In genomic region chr11:82861558-82861957, GRCm38 (mm10) we compare ENCODE assay signal across 20 mouse cellular contexts. TPM values are rescaled to one million over a fixed set of nuclear protein-coding genes. Genes with fewer than 3 reads are reported as not detected.
DNase-seq lines count a peak whose midpoint lies in the region; ATAC-seq and TF ChIP-seq lines count a peak whose summit lies in the region.
"Had no signal": no experiment of that assay in that cellular context is flagged by ENCODE, and none has a peak within 500 bp of the region (broad histone marks: within the 10 kb centered on the region; RNA-seq: fewer than 3 reads in every experiment).

No protein-coding gene starts in this region.

- H3K27ac ChIP-seq in liver, adult 2 months (replicated peaks; ENCODE audit: insufficient read depth, low read depth, low read length): no peak overlapping the region; the same call in 1 of the 2 replicates
- no peak overlapping the region for H3K27ac ChIP-seq in intestine, embryonic 16.5 days (ENCODE audit: low read length)
- H3K27ac ChIP-seq in stomach, embryonic 15.5 days: peak overlapping the region; percentile 14; the same call in 1 of the 2 replicates
- H3K27ac ChIP-seq: midbrain, embryonic 12.5 days had no signal

- DNase-seq in gastrocnemius, adult 18-20 months (ENCODE audit: low spot score): peak; percentile 30
- DNase-seq in gastrocnemius, postnatal 36 days: no peak
- DNase-seq in liver, adult 2 months (ENCODE audit: extremely low read depth, low read depth, low spot score): peak; percentile 70
- DNase-seq in liver: no peak
- DNase-seq in ovary, postnatal 14 days (ENCODE audit: low spot score): no peak
- DNase-seq: cerebellum, adult 11 months; cerebellum, postnatal 36 days; kidney, postnatal 4 days; layer of hippocampus, postnatal 36 days; left cerebral cortex, postnatal 4 days; lung, postnatal 14 days; right cerebral cortex, adult 18-20 months had no signal

- peaks cover 26% of the 10 kb centered on the region for H3K4me1 ChIP-seq in liver, adult 2 months (ENCODE audit: control insufficient read depth, insufficient read depth, low read length)
- no peaks in the 10 kb centered on the region for H3K4me1 ChIP-seq in intestine, embryonic 16.5 days (ENCODE audit: control insufficient read depth, insufficient read depth, low read length)
- H3K4me1 ChIP-seq in stomach, embryonic 15.5 days: peaks cover 6% of the 10 kb centered on the region; the same call in 1 of the 2 replicates

- no peaks in the 10 kb centered on the region for H3K9me3 ChIP-seq in intestine, embryonic 16.5 days (ENCODE audit: control insufficient read depth, low read length)
- no peaks in the 10 kb centered on the region for H3K9me3 ChIP-seq in stomach, embryonic 15.5 days
- H3K9me3 ChIP-seq: G1E; midbrain, embryonic 12.5 days had no signal

- no peaks in the 10 kb centered on the region for H3K27me3 ChIP-seq in liver, adult 2 months (ENCODE audit: control insufficient read depth, insufficient read depth, low read length)
- H3K27me3 ChIP-seq in intestine, embryonic 16.5 days (replicated peaks; ENCODE audit: control insufficient read depth, insufficient read depth, low read length): no peaks in the 10 kb centered on the region
- no peaks in the 10 kb centered on the region for H3K27me3 ChIP-seq in stomach, embryonic 15.5 days (replicated peaks)
- H3K27me3 ChIP-seq: midbrain, embryonic 12.5 days had no signal

- 0 out of 2 replicates have a peak, but pooled peaks have one; percentile 35 for ATAC-seq in intestine, embryonic 16.5 days
- ATAC-seq in stomach, embryonic 15.5 days (ENCODE audit: insufficient read depth, low FRiP score, low read depth): peak; percentile 67; the same call in 1 of the 2 replicates

- no peak overlapping the region for H3K9ac ChIP-seq in liver, adult 2 months (ENCODE audit: low read depth, low read length)
- no peak overlapping the region for H3K9ac ChIP-seq in intestine, embryonic 16.5 days (ENCODE audit: low read depth, low read length)
- H3K9ac ChIP-seq in stomach, embryonic 15.5 days: no peak overlapping the region
- H3K9ac ChIP-seq: liver, embryonic 14.5 days; midbrain, embryonic 12.5 days had no signal

- no peaks in the 10 kb centered on the region for H3K36me3 ChIP-seq in liver, adult 2 months (ENCODE audit: control insufficient read depth, insufficient read depth, low read length)
- no peaks in the 10 kb centered on the region for H3K36me3 ChIP-seq in intestine, embryonic 16.5 days (ENCODE audit: control insufficient read depth, insufficient read depth, low read length)
- H3K36me3 ChIP-seq in stomach, embryonic 15.5 days: no peaks in the 10 kb centered on the region
- H3K36me3 ChIP-seq: midbrain, embryonic 12.5 days had no signal

- no peak for TF ChIP-seq CTCF in liver, adult 2 months (IDR thresholded peaks at IDR 0.05; ENCODE audit: low read depth, low read length)

- H3K4me3 ChIP-seq in liver, adult 2 months (ENCODE audit: insufficient read depth, low read depth, low read length): no peak overlapping the region
- H3K4me3 ChIP-seq in intestine, embryonic 16.5 days (ENCODE audit: low read length): no peak overlapping the region
- no peak overlapping the region for H3K4me3 ChIP-seq in stomach, embryonic 15.5 days (replicated peaks)
- H3K4me3 ChIP-seq: midbrain, embryonic 12.5 days; myocyte had no signal

- 29% methylated on average over 8 of the region's 8 CpGs for WGBS in liver, adult 2 months
- 66% methylated on average over 8 of the region's 8 CpGs for WGBS in intestine, embryonic 16.5 days
- WGBS in stomach, embryonic 15.5 days: 58% methylated on average over 8 of the region's 8 CpGs

- intact Hi-C loops in gastrocnemius, postnatal 36 days (cut with DNase I): no loop called here

- no peak overlapping the region for H3K4me2 ChIP-seq in intestine, embryonic 16.5 days (ENCODE audit: low read depth, low read length)
- H3K4me2 ChIP-seq in stomach, embryonic 15.5 days: no peak overlapping the region
- H3K4me2 ChIP-seq: midbrain, embryonic 12.5 days had no signal

- TF ChIP-seq POLR2A in liver, adult 2 months (IDR thresholded peaks at IDR 0.05; ENCODE audit: extremely low read depth, insufficient read depth, low read length): no peak

- peaks cover 26% of the 10 kb centered on the region; the same call in 1 of the 2 replicates for H3K79me2 ChIP-seq in liver, adult 2 months (ENCODE audit: control insufficient read depth, insufficient read depth, low read length)

RNA-seq across cellular contexts. Expression of gene Rffl, which starts 9.5 kb away (rescaled TPM):
- 1 to 10 TPM; 6.3 to 7.4 TPM for total RNA-seq in gastrocnemius, adult 18-20 months (2021)
- 1 to 10 TPM; 5.6 to 9.7 TPM for total RNA-seq in gastrocnemius, postnatal 36 days (2021)
- 10.6 and 12.5 TPM in 2 replicates for total RNA-seq in liver, adult 2 months (2014; rRNA removed)
- polyA plus RNA-seq in liver, adult 2 months (2012; rRNA removed): 11.7 and 12.7 TPM in 2 replicates
- polyA plus RNA-seq in intestine, embryonic 16.5 days (2015; fragmentation: Nextera tagmentation; extraction: Ambion mirVana): 13.1 and 13.6 TPM in 2 replicates
- 17.5 and 20.2 TPM in 2 replicates for polyA plus RNA-seq in stomach, embryonic 15.5 days (2015; fragmentation: Nextera tagmentation; extraction: Ambion mirVana)

RNA-seq across cellular contexts. Expression of gene Rad51d, which starts 28.9 kb away (rescaled TPM):
- total RNA-seq in gastrocnemius, adult 18-20 months (2021): 1 to 10 TPM; 2.9 to 4.7 TPM
- total RNA-seq in gastrocnemius, postnatal 36 days (2021): 1 to 10 TPM; 2.9 to 4.0 TPM
- total RNA-seq in liver, adult 2 months (2014; rRNA removed): 4.0 and 5.0 TPM in 2 replicates
- polyA plus RNA-seq in liver, adult 2 months (2012; rRNA removed): 8.1 and 9.0 TPM in 2 replicates
- polyA plus RNA-seq in intestine, embryonic 16.5 days (2015; fragmentation: Nextera tagmentation; extraction: Ambion mirVana): 13.9 and 15.0 TPM in 2 replicates
- 13.6 and 14.8 TPM in 2 replicates for polyA plus RNA-seq in stomach, embryonic 15.5 days (2015; fragmentation: Nextera tagmentation; extraction: Ambion mirVana)

RNA-seq across cellular contexts. Expression of gene Fndc8, which starts 30.4 kb away (rescaled TPM):
- total RNA-seq in gastrocnemius, adult 18-20 months (2021): not detected
- not detected for total RNA-seq in gastrocnemius, postnatal 36 days (2021)
- total RNA-seq in liver, adult 2 months (2014; rRNA removed): 0.20 TPM in 1 of 2 replicates, not detected in the other
- not detected in 2 replicates for polyA plus RNA-seq in liver, adult 2 months (2012; rRNA removed)
- polyA plus RNA-seq in intestine, embryonic 16.5 days (2015; fragmentation: Nextera tagmentation; extraction: Ambion mirVana): 0.16 and 0.23 TPM in 2 replicates
- polyA plus RNA-seq in stomach, embryonic 15.5 days (2015; fragmentation: Nextera tagmentation; extraction: Ambion mirVana): 0.13 and 0.15 TPM in 2 replicates
- total RNA-seq: gastrocnemius, adult 8-10 months; heart, postnatal 25 days; layer of hippocampus, postnatal 36 days; left cerebral cortex, postnatal 4 days had no signal
- polyA plus RNA-seq: G1E had no signal

RNA-seq across cellular contexts. Expression of gene Nle1, which starts 46.7 kb away (rescaled TPM):
- 10 to 100 TPM; 10.4 to 13.9 TPM for total RNA-seq in gastrocnemius, adult 18-20 months (2021)
- 10 to 100 TPM in 1 of 2 experiments, 1 to 10 TPM in 1; 9.1 to 10.5 TPM for total RNA-seq in gastrocnemius, postnatal 36 days (2021)
- total RNA-seq in liver, adult 2 months (2014; rRNA removed): 2.3 and 2.6 TPM in 2 replicates
- polyA plus RNA-seq in liver, adult 2 months (2012; rRNA removed): 11.0 and 15.6 TPM in 2 replicates
- 25.8 and 31.2 TPM in 2 replicates for polyA plus RNA-seq in intestine, embryonic 16.5 days (2015; fragmentation: Nextera tagmentation; extraction: Ambion mirVana)
- polyA plus RNA-seq in stomach, embryonic 15.5 days (2015; fragmentation: Nextera tagmentation; extraction: Ambion mirVana): 30.7 and 31.1 TPM in 2 replicates

RNA-seq across cellular contexts. Expression of gene Unc45b, which starts 48.8 kb away (rescaled TPM):
- total RNA-seq in gastrocnemius, adult 18-20 months (2021): 100 to 1,000 TPM; 186 to 189 TPM
- 100 to 1,000 TPM; 158 to 168 TPM for total RNA-seq in gastrocnemius, postnatal 36 days (2021)
- total RNA-seq in liver, adult 2 months (2014; rRNA removed): 0.46 and 0.81 TPM in 2 replicates
- 0.32 TPM in 2 replicates for polyA plus RNA-seq in liver, adult 2 months (2012; rRNA removed)
- 2.3 and 2.6 TPM in 2 replicates for polyA plus RNA-seq in intestine, embryonic 16.5 days (2015; fragmentation: Nextera tagmentation; extraction: Ambion mirVana)
- polyA plus RNA-seq in stomach, embryonic 15.5 days (2015; fragmentation: Nextera tagmentation; extraction: Ambion mirVana): 2.5 and 2.6 TPM in 2 replicates

Comparison
In these comparisons a context has a peak if more than half of its experiments do, and no peak if none do; other contexts are left out.
1. DNase-seq: peak in gastrocnemius, adult 18-20 months (single experiment) and liver, adult 2 months (single experiment); none in gastrocnemius, postnatal 36 days (0 of 2), liver (single experiment) and ovary, postnatal 14 days (single experiment).